Mouse (Mus musculus) T-helper 2 cell (primary cell): ENCODE measurements around the gene Hacd1.
"Not testable (repeated sequence)": the region's sequence is repeated elsewhere in the genome, so short reads cannot be mapped to it uniquely, and the experiment has no call there.

Experiments
- in situ Hi-C: fragments of 300-600 bp; cut with MboI, MseI; formaldehyde crosslinking; loops from one replicate; pipeline ENCODE4 v1.15.1; 2025; ENCODE audit warnings: high pct_unique_total_duplicates

The Hacd1 gene

DNA sequence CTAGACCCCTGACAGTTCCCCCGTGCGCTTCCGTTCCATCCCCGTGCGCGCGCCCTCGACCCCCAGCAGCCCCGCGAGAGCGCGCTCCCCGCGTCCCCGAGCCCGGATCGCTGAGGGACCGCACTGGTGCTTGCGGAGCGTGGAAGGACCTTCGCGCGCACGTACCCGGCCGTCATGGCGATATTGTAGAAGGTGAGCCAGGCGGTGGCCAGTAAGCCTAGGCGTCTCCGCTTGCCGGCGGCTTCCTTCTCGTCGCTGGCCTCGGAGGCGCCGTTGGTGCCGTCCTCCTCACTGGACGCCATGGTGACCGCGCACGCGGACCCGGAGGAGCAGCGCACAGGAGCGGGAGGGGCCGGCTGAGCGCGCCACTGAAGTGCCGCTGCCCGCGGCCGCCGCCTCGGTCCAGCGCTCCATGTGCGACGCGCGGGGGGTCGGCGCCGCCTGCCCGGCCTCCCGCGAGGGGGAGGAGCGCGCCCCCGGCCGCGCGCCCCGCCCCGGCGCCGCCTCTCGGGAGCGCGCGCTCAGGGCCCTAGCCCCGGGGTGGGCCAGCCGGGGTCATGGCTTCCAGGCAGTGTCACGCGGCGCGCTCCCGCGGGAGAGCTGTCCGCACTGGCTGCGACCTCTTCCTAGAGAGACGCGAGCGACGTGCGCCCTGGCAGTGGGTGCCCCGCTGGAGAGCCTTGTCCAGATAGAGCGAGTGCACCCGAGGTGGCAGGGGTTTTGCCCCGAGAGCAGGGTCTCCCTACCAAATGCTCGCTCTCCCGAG, at the start of gene Hacd1:
Gene Hacd1 (minus strand): TSS at position 570 of the 766 bp plus-strand sequence.
- in situ Hi-C loops, result loop anchor here (10.0 to 25.0 kb wide), 2 partner anchors 89 to 1007 kb away; partner anchors contain the start of gene Nsun6

DNA sequence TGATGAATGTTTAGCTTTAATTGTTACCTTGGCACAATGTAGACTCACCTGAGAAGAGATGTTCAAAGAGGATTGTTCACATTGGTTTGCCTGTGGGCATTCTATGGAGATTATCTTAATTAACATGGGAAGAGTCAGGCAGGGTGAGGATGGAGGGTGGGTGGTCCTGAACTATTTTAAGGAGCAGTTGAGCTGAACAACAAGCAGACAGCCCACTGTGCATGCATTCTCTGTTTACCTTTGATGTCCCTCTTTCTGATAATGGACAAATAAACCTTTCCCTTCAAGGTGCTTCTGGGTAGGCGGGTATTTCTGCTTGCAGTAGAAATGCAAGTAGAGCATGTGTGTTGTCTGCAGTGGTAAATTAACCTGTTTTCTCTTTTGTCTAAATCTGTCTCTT, 48.0 kb upstream of the Hacd1 start:
- in situ Hi-C loops, result no loop called here

DNA sequence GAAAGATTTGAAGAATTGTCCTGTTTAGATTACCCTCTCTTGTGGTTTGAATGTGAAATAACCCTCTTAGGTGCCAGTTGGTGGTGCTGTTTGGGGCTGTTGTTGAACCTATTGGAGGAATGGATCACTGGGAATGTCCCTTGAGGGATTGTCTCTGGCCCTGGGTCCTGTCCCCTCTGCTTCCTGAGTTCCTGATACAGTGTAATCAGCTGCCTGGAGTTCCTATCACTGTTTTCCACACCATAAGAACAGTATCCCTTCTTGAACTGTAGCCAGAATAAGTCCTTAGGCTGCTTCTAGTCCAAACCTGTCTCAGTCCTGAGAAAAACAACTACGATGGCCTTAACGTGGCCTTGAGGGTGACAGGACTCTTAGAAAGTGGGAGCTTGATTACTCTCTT, 46.7 kb upstream of the Hacd1 start:
- in situ Hi-C loops, result no loop called here

DNA sequence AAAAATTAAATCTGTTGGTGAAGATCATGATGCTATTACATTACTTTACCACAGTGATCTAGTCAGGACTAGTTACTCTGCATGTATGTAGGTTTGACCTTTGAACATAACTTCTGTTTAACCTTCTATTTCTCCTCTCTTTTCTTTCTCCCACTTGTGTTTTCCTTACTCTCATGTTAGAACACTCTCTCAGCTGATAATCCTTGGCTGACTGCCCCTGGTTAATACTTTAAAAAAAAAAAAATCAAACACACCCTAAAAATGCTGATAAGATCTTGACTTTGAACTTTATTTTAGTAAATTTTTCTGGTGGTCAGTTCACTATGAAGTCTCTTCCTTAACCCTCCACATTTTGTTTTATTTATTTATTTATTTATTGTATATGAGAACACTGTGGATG, 44.6 kb upstream of the Hacd1 start:
- in situ Hi-C loops, result no loop called here

DNA sequence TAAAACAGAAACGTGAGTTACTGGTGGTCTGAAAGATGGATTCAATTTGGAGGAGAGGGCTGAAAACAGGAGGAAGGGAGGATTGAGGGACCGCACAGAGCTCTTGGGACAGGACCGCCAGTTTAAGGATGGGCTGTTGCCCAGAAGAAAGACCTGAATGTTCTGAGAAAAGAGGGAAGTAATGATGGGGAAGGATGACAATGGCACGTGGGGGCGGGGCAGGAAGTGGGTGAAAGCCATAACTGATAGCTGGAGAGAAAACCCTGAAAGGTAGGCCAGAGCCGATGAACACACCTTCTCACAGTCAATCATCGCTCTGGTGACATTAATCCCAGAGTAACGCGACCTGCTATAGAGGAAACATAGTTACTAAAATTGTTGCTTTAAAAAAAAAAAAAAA, 22.6 kb upstream of the Hacd1 start:
- in situ Hi-C loops, result not testable (repeated sequence)

DNA sequence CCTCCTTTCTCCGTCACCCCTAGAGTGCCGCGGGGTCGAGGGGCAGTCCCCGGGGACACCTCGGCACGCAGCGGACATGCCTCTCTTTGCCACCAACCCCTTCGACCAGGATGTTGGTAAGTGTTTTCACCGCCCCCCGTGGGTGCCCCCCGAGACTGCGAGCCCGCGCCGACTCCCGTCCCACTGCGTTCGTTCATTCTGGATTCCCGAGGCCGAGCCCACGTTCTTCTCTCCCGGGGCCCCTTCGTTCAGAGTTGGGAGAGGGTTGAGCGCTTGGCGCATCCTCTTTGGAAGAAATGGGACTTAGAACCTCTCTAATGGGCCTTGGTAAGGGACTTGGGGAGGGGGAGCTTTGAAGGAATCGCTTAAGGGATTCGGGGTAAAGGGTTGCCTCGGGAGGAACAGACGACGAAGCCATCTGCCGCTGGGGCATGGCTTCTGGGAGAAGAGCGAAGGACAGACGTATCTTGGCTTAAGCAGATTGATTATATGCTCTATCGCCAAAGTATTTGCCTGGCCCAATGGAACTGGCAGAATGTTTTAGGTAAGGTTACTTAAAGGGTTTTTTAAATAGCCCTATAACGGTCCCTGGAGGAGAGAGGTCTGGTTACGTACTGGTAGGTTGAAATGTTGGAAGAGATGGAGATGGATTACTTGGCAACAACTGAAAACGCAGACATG, 18.4 kb upstream of the Hacd1 start:
- in situ Hi-C loops, result loop anchor here (25.0 kb wide), 1 partner anchor 988 kb away; the partner anchor contains the start of gene Nsun6

DNA sequence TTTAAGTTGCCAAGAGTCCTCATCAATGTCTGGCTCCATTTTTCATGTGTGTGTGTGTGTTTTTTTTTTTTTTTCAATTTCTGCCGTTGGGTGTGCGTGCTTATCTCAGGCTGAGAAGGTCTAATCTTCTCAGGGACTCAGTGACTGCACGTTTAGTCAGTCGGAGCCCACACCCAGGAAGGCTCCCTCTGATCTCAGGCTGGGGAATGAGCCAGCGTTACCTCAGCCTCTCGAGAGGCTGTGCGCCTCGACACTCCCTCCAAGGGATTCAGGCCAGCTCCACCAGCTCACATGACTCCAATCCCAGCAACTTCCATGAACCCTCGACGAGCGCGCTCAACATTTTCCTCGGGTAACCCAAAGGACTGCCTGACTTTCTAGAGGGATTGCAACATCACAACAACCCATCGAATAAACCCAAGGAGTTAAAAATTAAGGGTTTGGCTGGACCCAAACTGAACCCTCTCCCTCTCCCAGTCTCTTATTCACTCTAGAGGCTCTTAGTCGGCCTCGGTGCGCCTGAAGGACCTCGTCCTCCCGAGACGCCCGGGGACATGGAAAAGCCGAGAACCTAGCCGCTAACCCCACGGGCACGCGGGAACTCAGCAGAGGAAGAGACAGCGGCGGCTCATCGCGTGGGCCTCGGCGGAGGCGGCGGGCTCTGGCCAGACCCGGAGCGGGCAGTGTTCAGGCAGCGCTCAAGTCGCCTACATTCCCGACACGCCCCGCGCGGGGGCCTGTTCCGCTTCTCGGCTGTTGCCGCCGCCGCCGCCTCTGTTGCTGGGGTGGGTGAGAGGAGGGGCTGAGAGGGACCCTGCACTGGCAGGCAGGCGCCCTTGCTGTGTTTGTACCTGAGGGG, 17.7 kb upstream of the Hacd1 start, which contains the start of gene Stam:
Gene Stam (plus strand): TSS at position 737 of the 859 bp plus-strand sequence.
- in situ Hi-C loops, result loop anchor here (25.0 kb wide), 1 partner anchor 989 kb away; the partner anchor contains the start of gene Nsun6

DNA sequence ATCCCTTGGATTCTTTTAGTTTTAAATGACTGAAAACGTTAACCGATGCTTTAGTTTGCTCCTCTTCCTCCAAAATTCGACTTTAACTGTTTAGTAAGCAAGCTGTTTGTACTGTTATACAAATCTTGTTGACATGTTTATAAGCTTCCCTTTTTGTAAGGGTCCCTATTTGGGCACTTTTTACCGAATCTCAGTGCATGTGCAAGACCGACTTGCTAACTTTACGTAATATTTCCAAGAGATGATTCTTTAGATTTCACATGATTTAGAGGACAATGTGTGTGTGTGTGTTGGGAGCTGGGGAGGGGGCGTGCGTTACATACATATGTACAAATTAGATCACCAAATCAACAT, 17.1 kb upstream of the Hacd1 start:
- in situ Hi-C loops, result loop anchor here (25.0 kb wide), 1 partner anchor 989 kb away; the partner anchor contains the start of gene Nsun6

DNA sequence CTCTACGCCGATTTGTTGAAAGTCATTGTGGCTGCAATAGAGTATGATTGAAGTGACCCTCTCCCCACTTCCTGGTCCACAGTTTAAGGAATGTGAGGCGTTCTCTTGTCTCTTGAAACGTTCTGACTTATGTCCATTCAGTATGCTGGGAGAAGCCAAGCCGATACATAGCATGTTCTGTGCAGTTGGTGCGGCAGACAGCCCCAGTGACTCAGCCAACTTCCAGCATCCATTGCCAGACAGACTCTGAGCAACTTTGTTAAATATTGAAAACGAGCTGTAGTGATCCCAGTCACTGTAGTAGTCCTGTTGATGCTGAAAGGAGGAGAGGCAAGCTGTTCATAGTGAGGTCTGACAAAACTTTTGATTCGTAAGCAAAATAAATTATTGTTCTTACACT, 14.5 kb upstream of the Hacd1 start:
- in situ Hi-C loops, result loop anchor here (25.0 kb wide), 1 partner anchor 992 kb away; the partner anchor contains the start of gene Nsun6

DNA sequence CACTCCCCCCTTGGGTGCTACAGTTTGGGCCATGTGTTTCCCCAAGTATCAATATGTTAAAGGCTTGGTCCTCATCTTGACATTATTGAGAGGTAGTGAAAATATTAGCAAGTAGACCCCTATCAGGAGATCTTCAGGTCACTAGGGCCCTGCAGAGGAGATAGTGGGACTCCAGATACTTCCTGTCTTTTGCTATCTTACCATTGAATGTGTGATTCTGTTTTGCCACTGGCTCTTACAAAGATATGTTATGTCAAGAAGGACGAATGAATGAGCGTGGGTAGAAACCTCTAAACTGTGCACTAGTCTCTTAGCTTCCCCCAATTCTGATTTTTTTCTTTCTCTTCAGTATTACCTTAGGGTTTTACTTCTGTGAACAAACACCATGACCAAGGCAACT, 13.1 kb upstream of the Hacd1 start:
- in situ Hi-C loops, result loop anchor here (25.0 kb wide), 1 partner anchor 993 kb away; the partner anchor contains the start of gene Nsun6

DNA sequence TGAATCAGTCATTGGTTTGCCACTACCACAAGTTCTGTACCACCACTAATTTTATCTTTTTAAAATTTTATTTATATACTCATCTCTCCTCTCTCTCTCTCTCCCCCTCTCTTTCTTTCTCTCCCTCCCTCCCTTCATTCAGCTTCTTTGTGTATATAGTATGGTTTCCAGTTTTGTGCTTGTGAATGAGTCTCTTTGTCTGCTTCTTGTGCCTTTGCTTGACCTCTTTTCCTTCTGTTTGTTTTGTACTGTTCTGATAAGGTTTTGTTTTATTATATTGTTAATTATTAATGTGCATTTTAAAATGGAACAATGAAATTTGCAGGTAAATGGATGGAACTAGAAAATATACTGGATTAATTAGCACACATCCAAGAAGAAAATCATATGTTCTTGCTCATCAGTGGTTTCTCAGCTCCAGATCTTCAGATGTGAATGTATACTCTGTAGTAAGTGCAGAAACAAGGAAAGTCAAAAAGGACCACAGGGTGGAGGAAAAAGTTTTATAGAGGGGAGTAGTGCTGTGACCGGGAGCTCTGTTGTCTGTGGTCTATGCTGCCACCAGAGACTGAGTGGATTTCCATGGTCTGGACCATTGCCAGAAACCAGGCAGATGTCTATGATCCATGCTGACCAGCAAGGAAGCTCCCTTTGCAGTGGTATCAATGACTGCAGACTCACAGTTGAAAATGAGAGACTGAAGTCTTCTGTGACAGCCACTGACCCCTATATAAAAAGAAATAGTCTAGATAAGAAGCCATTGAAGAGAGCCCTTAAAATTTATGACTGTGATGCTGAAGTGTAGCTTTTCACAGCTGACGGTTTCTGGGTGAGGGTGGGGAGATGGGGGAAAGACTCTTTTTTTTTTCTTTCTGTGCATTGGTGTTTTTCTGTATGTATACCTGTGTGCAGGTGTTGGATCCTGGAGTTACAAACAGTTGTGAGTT, 10.0 kb upstream of the Hacd1 start:
- in situ Hi-C loops, result loop anchor here (25.0 kb wide), 1 partner anchor 996 kb away; the partner anchor contains the start of gene Nsun6

DNA sequence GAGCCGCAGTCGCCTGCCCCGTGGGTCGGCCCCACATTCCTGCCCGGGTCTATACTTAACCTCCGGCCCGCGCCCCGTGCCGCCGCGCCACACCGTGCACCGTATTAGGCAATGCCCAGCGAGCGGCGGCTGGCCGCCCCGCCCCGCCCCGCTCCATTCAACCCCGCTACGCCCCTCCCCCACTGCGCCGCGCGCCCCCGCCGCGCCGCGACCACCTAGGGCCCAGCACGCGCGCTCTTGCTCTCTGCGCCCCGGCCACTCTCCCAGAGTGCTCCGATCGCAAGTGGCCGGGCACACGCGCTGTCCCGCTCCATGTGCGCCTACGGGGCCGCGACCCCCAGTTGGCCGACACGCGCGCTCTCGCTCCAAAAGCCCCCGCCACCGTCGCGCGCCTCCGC, 768 bp downstream of the Hacd1 start:
- in situ Hi-C loops, result loop anchor here (10.0 to 25.0 kb wide), 2 partner anchors 90 to 1007 kb away; partner anchors contain the start of gene Nsun6

DNA sequence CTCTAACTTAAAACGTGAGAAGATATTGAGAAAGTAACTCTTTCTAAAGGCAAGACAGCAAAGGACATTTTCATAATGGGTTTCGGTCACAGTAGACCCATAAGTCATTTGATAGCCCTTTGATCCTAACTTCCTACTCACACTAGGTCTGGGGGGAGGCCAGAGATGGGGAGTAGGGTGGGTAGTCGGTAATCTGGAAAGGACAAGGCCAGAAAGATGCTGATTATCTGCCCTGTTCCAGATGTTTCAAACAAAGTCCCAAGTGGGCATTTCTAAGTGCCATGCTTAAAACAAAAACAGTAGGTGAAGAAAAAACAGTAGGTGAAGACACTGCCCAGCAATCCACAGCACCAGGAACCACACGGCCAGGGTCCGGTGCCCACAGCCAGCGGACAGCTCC, 1.2 kb downstream of the Hacd1 start:
- in situ Hi-C loops, result loop anchor here (10.0 to 25.0 kb wide), 2 partner anchors 90 to 1008 kb away; partner anchors contain the start of gene Nsun6

DNA sequence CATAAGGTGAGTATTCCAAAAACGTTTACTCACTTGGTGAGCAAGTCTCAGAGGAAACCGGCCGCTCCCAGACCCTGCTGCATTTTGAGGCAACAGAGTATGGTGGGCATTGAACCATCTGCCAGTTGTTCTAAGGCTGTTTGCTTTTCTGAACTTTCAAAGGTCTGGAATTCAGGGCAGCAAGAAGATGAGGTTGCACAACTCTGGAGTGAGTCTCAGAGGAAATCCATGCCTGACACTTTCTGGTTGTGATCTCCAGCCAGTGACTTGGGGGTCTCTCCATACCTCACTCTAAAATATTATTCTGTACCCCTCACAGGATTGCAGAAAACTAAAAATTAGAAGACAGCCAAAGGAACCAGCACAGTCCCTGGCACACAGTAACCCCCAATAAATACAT, 1.8 kb downstream of the Hacd1 start:
- in situ Hi-C loops, result loop anchor here (10.0 to 25.0 kb wide), 2 partner anchors 91 to 1008 kb away; partner anchors contain the start of gene Nsun6

DNA sequence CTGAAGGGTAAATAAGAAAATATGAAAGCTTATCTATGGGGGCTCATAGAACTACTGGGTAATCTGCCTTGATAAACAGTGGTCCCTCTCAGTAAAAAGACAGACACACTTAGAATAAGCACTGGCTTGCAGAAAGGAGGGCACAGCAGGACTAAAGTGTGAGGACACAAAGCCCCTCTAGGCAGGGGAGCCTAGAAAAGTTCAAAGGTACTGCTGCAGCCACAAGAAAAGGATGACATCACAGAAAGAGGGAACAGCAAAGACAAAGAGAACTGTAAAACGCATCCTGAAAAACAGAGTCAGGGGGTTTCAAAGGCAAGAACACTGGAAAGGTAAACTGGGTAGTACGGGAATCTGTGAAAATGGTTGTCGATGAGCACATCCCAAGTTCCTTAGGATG, 2.3 kb downstream of the Hacd1 start:
- in situ Hi-C loops, result loop anchor here (10.0 to 25.0 kb wide), 2 partner anchors 91 to 1009 kb away; partner anchors contain the start of gene Nsun6

DNA sequence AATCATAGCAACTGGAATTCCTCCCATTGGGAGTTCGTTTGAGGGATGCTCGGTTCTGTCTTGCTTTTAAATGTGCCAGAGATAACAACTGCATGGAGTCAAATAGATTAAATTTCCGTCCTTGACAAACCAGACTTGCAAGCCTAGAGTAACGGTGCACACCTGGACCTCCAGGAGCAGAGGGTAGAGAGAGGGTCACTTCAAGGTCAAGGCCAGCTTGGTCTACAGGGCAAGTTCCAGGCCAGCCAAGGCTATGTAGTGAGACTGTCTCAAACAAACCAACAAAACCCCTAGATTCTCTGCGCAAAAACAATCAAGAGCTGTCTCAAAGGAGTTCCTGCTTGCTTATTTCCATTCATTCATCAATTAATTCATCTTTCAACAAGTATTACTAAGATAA, 7.1 kb downstream of the Hacd1 start:
- in situ Hi-C loops, result loop anchor here (10.0 kb wide), 2 partner anchors 116 to 266 kb away; no protein-coding TSS in a partner anchor

DNA sequence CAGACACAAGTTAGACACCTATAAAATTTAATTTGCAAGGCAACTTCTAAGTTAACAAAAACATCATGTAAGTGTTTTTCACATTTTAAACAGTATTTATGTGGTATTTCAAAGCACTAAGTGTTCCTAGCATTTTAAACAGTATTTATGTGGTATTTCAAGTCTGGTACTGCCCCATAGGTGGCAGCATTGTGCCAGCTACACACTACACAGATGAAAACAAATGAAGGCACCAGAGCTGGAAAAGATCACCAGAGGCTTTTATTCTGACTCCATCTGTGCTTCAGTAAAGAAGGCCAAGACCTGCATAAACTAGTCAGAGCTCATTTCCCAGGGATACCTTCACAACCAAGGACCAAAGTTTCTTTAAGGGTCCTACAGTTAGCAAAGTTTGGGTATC, 7.6 kb downstream of the Hacd1 start:
- in situ Hi-C loops, result loop anchor here (10.0 kb wide), 2 partner anchors 116 to 266 kb away; no protein-coding TSS in a partner anchor

DNA sequence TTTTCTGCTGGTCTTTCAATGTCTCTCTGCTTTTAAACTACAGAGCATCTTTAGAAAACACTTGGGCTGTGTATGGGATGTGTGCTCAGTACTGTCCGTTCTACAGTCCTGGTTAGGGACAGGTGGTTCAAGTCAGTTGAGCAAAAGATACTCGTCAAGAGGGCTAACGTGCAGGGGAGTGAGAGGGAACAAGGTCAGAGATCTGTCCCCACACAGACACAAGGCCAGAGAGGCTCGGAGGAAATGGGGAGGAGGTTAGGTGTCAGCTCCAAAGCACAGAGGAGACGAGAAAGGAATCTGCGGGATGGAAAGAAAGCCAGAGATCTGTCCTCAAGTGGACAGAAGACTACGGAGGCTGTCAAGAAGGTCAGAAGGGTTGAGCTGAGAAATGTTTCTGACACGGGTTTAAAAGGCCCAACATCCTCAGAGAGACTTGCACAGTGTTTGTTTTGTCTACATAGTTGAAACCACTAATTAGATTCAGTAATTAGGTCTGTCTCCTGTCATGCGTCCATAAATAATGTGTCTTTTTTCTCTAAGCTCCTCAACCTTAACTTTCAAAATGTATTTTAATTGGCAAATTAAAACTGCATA, 12.3 kb downstream of the Hacd1 start:
- in situ Hi-C loops, result loop anchor here (10.0 kb wide), 2 partner anchors 121 to 271 kb away; no protein-coding TSS in a partner anchor

DNA sequence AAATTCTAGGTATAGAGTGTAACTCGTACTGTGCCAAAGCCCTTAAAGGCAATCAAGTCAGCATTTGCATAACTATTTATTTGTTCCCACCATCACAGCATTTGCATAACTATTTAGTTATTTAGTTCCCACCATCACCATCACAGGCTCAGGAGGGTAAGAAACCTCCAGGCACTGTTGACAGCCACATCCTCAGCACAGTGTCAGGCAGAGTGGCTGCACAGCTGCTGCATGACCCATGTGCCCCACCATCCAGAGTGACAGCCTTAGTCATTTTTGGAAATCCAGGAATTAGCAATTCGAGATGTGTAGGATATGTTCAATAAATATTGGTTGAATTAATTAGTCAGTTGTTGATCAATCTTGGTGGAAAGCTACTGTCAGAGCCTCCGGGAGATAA, 12.9 kb downstream of the Hacd1 start:
- in situ Hi-C loops, result loop anchor here (10.0 kb wide), 2 partner anchors 122 to 272 kb away; no protein-coding TSS in a partner anchor
